Mouse (Mus musculus): ENCODE results near the gene Sart3. TPM values are rescaled to one million over a fixed set of nuclear protein-coding genes. Genes with fewer than 3 reads are reported as not detected.

Gene Sart3
- total RNA-seq (2014; rRNA removed) (47.4 and 54.0 TPM in 2 replicates), polyA plus RNA-seq (2015; fragmentation: Nextera tagmentation; extraction: Ambion mirVana) (21.6 and 28.5 TPM in 2 replicates)

DNA sequence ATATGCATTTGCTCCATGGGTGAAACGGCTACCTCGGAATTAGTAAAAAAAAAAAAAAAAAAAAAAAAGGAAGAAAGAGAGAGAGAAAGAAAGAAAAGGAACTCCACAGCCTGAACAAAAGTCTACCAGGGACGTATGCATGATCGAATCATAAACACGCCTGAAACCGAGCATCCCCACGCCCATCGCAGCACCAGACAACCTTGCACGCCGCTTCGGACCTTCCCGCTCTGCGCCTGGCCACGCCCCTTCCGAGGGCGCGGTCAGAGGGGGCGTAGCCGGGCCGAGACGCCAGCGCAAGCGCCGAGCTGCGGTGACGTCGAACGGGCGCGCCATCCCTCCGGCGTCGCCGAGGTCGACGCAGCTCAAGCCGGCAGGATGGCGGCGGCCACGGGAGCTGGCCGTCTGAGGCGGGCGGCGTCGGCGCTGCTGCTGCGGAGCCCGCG lies at the start of gene Sart3, which contains the start of gene Iscu:
TSS of gene Sart3 (minus strand) at position 61 of the 446 bp plus-strand sequence.
TSS of gene Iscu (plus strand) at position 299 of the 446 bp plus-strand sequence.
- WGBS: under 1% methylated on average over 47 of the region's 49 CpGs
- Histone ChIP-seq H3K27me3 (ENCODE audit: insufficient read depth, low read length) (no peaks in the 10 kb centered on the region), H3K4me1 (ENCODE audit: insufficient read depth) (peaks cover 7% of the 10 kb centered on the region), H3K36me3 (ENCODE audit: insufficient read depth) (peaks cover 28% of the 10 kb centered on the region), H3K9ac (peak within 1 kb of the TSS; percentile 92), H3K27ac (ENCODE audit: low read depth, low read length) (peak within 1 kb of the TSS; percentile 97), H3K4me3 (ENCODE audit: low read depth, low read length) (peak within 1 kb of the TSS; percentile 97), H3K4me2 (ENCODE audit: low read depth) (peak within 1 kb of the TSS; percentile 95), H3K9me3 (ENCODE audit: low read length) (no peaks in the 10 kb centered on the region)
- DNase-seq: peak; percentile 98
- no peak for TF ChIP-seq CTCF (IDR thresholded peaks at IDR 0.05; ENCODE audit: low read depth)
- ATAC-seq: peak; percentile 85

DNA sequence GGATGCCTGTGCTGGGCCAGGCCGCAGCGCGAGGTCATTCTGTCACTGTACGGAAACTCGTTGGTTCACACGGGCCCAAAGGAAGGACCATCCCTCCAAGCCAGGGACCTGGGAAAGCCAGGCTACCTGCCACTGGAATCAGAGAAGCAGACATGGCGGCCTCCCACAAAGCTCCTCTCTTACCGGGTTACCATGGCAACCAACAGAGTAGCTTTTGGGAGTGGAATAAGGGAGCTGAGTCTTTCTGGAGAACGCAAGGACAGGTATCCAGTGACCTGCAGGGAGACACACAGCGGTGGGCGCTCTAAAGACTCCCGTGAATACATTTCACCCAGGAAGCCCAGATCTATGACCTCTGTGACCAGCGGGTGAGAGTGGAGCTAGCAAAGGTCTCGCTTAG lies 46.3 kb upstream of the Sart3 start:
- ATAC-seq (peak; percentile 62; the same call in 1 of the 2 replicates), DNase-seq (peak; percentile 73)
- Histone ChIP-seq H3K4me1 (ENCODE audit: insufficient read depth) (0 out of 2 replicates have a peak, but pooled peaks cover 2% of the 10 kb centered on the region), H3K9ac (no peak overlapping the region), H3K27ac (ENCODE audit: low read depth, low read length) (no peak overlapping the region), H3K4me2 (ENCODE audit: low read depth) (no peak overlapping the region), H3K9me3 (ENCODE audit: low read length) (no peaks in the 10 kb centered on the region), H3K4me3 (ENCODE audit: low read depth, low read length) (no peak overlapping the region), H3K36me3 (ENCODE audit: insufficient read depth) (no peaks in the 10 kb centered on the region), H3K27me3 (ENCODE audit: insufficient read depth, low read length) (no peaks in the 10 kb centered on the region)
- WGBS: 60% methylated on average over 14 of the region's 14 CpGs
- TF ChIP-seq CTCF (IDR thresholded peaks at IDR 0.05; ENCODE audit: low read depth): no peak

DNA sequence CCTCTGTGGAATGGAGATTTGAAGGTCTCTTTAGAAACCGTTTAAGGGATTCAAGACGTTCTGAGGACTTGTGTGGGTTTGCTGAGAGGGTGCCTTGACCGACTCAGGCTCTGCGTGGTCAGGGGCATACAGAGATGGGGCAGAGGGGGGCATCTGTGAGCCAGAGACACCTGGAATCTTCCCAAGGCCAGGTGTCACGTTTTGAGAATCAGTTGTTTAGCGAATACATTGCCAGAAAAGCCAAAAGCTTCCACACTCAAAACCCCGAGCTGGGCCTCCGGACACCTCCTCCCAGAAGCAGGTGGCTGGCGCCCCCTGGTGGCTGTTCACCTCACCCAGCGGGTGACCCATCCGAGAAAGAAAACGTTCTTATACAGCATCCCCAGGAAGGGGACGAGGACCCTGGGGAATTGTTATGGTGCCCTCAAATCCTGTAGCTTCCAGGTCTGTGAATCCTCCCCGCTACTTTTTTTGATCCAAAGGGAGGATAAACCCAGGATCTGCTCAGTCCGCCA lies 43.4 kb upstream of the Sart3 start:
- no peak overlapping the region for H3K4me2 ChIP-seq (ENCODE audit: low read depth)
- ATAC-seq: no peak
- 12% methylated on average over 15 of the region's 15 CpGs for WGBS

DNA sequence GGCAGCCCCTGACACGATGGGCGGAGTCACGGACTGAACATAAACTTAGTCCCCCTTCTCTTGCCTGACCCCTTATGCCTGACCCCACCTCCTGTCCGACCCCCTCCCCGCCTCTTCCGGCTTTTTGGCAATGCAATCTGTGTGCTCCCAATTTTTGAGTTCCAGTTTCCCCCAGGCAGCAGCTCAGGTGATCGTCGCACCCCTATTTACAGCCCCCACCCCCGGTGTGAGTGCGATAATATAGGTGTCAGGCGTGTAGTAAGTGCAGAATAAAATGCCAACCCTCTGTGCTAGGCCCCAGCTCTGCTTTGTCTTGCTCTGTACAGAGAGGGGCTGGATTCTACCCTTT lies 42.7 kb upstream of the Sart3 start:
- ATAC-seq (no peak), DNase-seq (no peak)
- no peak overlapping the region for H3K27ac ChIP-seq (ENCODE audit: low read depth, low read length)
- H3K4me2 ChIP-seq (ENCODE audit: low read depth): no peak overlapping the region
- no peak for TF ChIP-seq CTCF (IDR thresholded peaks at IDR 0.05; ENCODE audit: low read depth)
- H3K4me1 ChIP-seq (ENCODE audit: insufficient read depth): 0 out of 2 replicates have a peak, but pooled peaks cover 2% of the 10 kb centered on the region
- H3K27me3 ChIP-seq (ENCODE audit: insufficient read depth, low read length): no peaks in the 10 kb centered on the region
- H3K36me3 ChIP-seq (ENCODE audit: insufficient read depth): no peaks in the 10 kb centered on the region
- 56% methylated on average over 11 of the region's 11 CpGs for WGBS
- H3K9ac ChIP-seq: no peak overlapping the region
- H3K4me3 ChIP-seq (ENCODE audit: low read depth, low read length): no peak overlapping the region
- no peaks in the 10 kb centered on the region for H3K9me3 ChIP-seq (ENCODE audit: low read length)

More for the DNA sequence above, 43.4 kb upstream of the Sart3 start:
- H3K27ac ChIP-seq (ENCODE audit: low read depth, low read length): no peak overlapping the region
- DNase-seq: peak; percentile 76
- 0 out of 2 replicates have a peak, but pooled peaks cover 2% of the 10 kb centered on the region for H3K4me1 ChIP-seq (ENCODE audit: insufficient read depth)
- peak; percentile 80 for TF ChIP-seq CTCF (IDR thresholded peaks at IDR 0.05; ENCODE audit: low read depth)
- H3K9ac ChIP-seq: 0 out of 2 replicates have a peak overlapping the region, but pooled peaks have one; percentile 18
- H3K4me3 ChIP-seq (ENCODE audit: low read depth, low read length): no peak overlapping the region
- no peaks in the 10 kb centered on the region for H3K9me3 ChIP-seq (ENCODE audit: low read length)
- H3K36me3 ChIP-seq (ENCODE audit: insufficient read depth): no peaks in the 10 kb centered on the region
- no peaks in the 10 kb centered on the region for H3K27me3 ChIP-seq (ENCODE audit: insufficient read depth, low read length)

DNA sequence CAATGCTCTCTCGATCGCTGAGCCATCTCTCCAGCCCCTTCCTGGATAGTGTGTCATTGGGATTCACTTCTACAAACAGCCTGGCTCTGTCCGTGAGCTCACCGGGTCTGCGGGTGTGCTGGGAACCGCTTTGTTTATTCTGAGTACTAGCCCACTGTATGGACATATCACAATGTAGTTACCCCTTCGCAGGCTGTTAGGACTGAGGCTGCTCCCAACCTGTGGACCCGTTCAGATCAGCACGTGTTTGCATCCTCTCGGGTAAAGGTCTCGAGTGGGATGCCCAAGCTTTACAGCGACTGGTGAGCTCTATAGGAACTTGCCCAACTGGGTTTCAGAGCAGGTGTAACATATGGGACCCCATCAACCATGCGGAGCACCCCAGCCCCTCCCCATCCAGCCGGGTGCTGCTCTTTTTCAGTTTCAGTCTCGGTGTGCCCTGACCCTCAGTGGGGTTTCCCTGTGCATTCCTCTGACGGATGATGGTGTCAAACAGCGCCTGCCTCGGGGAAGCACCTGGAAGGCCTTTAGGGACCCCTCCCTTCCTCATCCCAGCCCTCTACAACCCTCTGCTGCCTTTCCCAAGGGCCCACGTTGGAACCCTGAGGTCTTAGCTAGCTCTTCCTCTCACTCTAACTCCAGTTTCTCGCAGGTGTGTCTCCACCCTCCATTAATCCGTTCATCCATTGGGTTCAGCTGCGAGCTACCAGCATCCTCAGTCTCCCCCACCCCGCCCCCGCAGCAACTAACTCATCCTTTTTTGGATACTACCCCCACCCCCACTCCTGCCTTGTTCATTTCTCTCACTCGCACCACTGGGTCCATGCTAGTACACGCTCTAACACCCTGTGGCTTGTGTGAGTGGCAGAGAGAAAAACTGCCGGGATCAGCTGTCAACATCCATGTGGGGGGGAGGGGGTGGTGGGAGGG lies 42.1 kb upstream of the Sart3 start:
- no peak overlapping the region for H3K9ac ChIP-seq
- H3K27me3 ChIP-seq (ENCODE audit: insufficient read depth, low read length): no peaks in the 10 kb centered on the region
- ATAC-seq (no peak), DNase-seq (no peak)
- H3K4me2 ChIP-seq (ENCODE audit: low read depth): no peak overlapping the region
- H3K27ac ChIP-seq (ENCODE audit: low read depth, low read length): no peak overlapping the region
- TF ChIP-seq CTCF (IDR thresholded peaks at IDR 0.05; ENCODE audit: low read depth): no peak
- 0 out of 2 replicates have a peak, but pooled peaks cover 2% of the 10 kb centered on the region for H3K4me1 ChIP-seq (ENCODE audit: insufficient read depth)
- WGBS: 38% methylated on average over 27 of the region's 27 CpGs
- no peaks in the 10 kb centered on the region for H3K36me3 ChIP-seq (ENCODE audit: insufficient read depth)
- no peak overlapping the region for H3K4me3 ChIP-seq (ENCODE audit: low read depth, low read length)
- H3K9me3 ChIP-seq (ENCODE audit: low read length): no peaks in the 10 kb centered on the region

DNA sequence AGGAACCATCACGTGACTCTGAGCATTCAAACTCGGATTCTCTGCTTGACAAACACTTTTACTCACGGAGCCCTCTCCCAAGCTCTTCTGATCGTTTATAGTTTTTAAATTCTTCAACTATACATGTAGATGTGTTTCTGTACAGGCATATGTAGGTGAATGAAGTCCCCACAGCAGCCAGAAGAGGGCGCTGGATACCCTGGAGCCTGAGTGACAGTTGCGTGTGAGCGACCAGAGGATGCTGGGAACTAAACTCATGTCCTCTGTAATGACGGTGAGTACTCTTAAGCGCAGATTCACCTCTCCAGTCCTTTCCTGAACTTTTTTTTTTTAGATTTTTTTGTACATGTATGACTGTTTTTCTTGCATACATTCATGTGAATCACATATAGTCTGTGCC lies 41.3 kb upstream of the Sart3 start:
- no peaks in the 10 kb centered on the region for H3K4me1 ChIP-seq (ENCODE audit: insufficient read depth)
- H3K9ac ChIP-seq: no peak overlapping the region
- H3K4me2 ChIP-seq (ENCODE audit: low read depth): no peak overlapping the region
- no peak overlapping the region for H3K27ac ChIP-seq (ENCODE audit: low read depth, low read length)
- H3K36me3 ChIP-seq (ENCODE audit: insufficient read depth): no peaks in the 10 kb centered on the region
- H3K27me3 ChIP-seq (ENCODE audit: insufficient read depth, low read length): no peaks in the 10 kb centered on the region
- TF ChIP-seq CTCF (IDR thresholded peaks at IDR 0.05; ENCODE audit: low read depth): no peak
- DNase-seq (no peak), ATAC-seq (no peak)
- H3K9me3 ChIP-seq (ENCODE audit: low read length): no peaks in the 10 kb centered on the region
- WGBS: 25% methylated on average over 9 of the region's 9 CpGs
- H3K4me3 ChIP-seq (ENCODE audit: low read depth, low read length): no peak overlapping the region

DNA sequence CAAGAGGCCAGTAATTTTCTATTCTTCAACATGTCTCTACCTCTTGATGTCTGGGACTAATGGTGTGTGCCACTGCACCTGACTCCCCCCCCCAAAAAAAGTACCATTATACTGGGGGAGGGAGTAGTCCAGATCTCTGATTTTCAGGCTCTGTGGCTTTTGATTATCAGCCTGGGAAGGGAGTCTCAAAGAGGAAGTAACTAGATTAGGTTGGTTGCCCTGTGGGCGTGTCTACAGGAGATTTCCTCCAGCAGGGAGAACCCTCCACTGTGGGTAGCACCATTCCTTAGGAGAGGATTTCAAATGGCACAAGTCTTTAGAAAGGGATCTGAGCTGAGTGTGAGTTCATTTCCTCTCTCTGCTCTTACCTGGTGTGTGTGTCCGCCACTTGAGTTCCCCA lies 40.3 kb upstream of the Sart3 start:
- no peak for TF ChIP-seq CTCF (IDR thresholded peaks at IDR 0.05; ENCODE audit: low read depth)

More for the DNA sequence above, 40.3 kb upstream of the Sart3 start:
- no peak for DNase-seq
- no peak overlapping the region for H3K27ac ChIP-seq (ENCODE audit: low read depth, low read length)
- no peak overlapping the region for H3K4me3 ChIP-seq (ENCODE audit: low read depth, low read length)
- no peaks in the 10 kb centered on the region for H3K9me3 ChIP-seq (ENCODE audit: low read length)
- no peaks in the 10 kb centered on the region for H3K4me1 ChIP-seq (ENCODE audit: insufficient read depth)
- H3K4me2 ChIP-seq (ENCODE audit: low read depth): no peak overlapping the region
- H3K36me3 ChIP-seq (ENCODE audit: insufficient read depth): no peaks in the 10 kb centered on the region
- 89% methylated on average over 2 of the region's 2 CpGs for WGBS
- ATAC-seq: no peak
- H3K27me3 ChIP-seq (ENCODE audit: insufficient read depth, low read length): no peaks in the 10 kb centered on the region
- no peak overlapping the region for H3K9ac ChIP-seq

All from forebrain, postnatal 0 days (tissue).